Mouse (Mus musculus): ENCODE measurements around the gene Sun2.
A peak's percentile ranks its signal among the peaks of the same experiment; 100 is the strongest.

The Sun2 gene

GRCm38 (mm10) chr15:79741921-79742705 lies at the start of gene Sun2:
Sun2 (minus strand) TSS chr15:79742536.
- peak; percentile 95 to 97 for DNase-seq

GRCm38 (mm10) chr15:79791502-79791901 lies 49.2 kb upstream of the Sun2 start:
- peak; percentile 46 to 84 for DNase-seq

DNA sequence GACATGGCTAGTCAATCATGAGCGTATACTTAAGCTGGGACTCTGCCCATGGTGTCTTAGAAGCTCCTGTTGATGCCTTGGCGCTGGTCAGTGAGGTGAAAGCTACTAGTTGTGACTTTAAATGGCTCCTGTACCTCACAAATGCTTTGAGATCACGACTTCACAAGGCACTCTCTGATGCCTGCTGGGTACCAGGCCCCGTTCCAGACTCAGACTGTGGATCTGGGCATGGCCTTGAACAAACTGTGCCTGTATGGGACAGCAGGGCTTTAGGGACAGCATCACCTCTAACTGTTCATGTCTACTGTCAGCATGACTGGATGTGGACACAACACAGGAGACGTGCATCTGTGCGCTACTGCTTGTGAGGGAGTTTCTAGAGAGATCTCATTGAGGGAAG lies 48.6 kb upstream of the Sun2 start:
- DNase-seq = no peak

DNA sequence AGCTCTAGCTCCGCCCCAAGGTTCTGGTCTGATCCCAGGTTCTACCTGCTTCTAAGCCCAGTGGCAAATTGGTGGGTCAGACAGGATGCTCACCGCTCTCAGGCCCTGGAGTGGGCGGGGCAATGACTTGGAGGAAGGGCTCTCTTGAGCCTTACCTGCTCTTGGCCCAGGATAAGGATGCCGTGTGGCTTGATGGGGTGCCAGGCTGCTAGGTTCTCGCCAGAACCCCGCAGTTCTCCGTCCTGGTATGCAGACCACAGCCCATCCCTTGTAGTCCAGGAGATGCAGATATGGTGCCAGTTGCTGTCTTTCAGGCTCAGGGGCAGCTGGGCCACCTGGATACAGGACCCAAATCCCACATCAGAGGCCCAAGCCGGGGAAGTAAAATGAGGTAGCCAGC lies 47.8 kb upstream of the Sun2 start:
- DNase-seq = no peak

DNA sequence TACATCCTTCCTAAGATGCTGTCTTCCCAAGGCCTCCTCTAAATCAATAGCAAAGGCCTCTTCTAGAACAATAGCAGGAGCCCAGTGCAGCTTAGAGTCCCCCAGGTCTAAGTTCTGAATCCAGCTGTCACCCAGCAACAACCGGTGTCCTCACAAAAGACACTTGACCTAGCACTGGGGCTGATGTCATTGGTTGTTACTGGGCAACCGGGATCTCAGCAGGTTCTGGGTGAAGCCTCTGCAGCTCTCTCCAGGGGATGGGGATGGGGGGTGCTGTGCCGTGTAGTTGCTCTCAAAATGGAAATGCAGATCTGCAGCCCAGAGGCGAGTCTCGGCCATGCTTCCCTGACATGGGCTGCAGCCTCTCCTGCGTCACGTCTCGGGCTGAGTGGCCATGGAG lies 45.5 kb upstream of the Sun2 start:
- DNase-seq = no peak

- no peak for DNase-seq
Observed at GRCm38 (mm10) chr15:79785056-79785455, 42.7 kb upstream of the Sun2 start.

DNA sequence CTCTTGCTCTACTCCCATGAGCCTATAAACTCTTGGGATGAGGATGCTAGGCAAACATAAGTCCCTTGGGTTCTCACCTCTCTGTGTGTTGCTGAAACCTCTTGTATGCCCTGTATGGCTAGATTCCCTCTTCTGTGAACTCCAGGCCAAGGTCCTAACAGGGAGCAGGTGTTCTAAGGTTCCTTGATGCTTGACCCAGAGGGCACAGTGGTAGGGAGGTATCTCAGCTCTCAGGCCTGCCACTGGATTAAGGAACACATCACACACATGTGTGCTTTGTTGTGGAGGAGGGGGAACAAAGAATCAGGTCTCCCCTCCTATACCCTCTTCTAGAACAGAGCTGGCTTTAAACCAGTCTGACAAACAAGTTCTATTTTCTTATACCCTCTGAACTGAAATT lies 35.4 kb upstream of the Sun2 start, which contains the start of gene Dnal4:
Gene Dnal4 (minus strand): TSS at position 101 of the 400 bp plus-strand sequence.
- DNase-seq = no peak

DNA sequence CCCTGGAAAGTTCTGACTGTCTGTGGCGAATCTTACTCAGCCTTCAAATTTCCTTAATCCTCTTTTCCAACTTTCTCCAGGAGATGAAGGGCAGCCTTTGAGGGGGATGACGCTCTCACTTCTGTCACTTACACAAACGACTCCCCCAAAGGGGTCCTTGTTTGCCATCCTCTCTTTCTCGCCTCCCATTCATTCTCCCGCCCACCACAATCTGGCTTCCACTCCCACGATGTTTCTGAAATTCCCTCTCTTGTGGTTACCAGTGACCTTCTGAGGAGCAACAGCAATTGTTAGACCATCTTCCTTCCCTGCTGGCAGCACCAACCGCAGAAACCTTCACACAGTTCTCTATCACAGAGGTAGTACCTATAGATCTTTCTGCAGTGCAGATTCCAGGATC lies 33.3 kb upstream of the Sun2 start:
- no peak for DNase-seq

DNA sequence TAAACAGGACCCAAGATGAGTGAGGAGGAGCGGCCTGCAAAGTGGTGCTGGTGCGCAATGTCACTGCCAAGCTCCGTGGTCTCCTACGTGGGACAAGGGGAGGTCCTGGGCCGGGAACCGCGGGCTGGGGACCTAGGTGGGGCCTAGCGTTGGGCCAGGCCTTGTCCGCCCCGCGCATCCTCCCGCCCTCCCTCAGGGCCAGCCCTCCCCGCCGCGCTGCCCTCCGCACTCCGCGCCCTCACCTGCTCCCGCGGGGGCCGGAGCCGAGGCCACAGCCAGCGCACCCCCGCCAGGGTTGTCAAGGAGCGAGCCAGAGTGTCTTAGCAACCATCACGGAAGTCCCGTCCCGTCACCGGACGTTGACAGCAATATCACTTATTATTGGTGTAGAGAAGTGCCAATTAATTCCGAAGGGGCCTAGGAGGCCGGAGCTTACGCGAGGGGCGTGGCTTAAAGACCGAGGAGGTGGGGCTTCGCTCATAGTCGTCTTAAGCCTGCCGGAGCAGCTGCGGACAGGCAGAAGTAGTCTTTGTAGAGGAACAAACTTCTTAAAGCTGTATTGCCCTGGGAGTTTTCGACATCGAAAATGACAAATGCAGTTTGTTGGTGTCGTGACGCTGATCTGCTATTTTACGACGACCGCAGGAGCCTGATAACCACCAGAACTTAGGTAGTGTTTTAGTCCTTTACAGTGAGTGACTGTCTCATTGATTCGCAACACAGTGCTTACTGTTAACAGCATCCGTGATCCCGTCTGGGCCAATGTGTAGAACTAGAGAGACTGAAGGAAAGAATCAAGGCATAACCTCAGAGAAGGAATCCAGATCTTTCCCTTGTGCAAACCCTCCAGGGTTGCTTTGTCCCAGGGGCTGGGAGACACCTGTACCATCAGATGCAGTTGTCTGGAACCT lies 32.0 kb upstream of the Sun2 start:
- peak; percentile 98 to 99 for DNase-seq

DNA sequence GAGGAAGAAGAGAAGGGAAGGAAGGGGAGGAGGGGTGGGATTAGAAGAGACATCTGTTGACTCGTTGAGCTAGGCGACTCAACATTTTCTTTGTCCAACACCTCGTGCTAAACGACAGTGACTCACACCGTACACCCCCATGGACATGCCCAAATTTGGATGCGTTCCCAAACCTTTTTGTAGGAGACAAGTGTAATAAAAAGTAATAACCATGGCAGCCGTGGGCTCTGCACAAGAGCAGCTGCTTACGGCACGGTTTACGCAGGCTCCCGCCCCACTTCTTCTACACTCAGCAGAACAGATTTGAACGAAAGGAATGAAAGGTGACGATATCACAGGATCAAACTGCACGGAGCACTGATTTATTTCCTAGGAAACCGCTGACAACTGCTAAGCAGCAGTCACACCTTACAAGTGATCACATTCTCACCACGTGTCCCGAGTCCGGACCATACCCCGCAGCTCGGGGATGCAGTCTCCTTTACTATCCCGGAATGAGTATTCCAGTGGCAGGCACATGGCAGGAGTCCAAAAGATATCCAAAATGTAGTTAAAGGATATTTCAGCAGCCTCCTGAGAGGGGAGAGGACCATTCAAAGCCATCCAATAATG lies 28.4 kb upstream of the Sun2 start:
- no peak for DNase-seq

- DNase-seq = no peak
Observed at GRCm38 (mm10) chr15:79768302-79768701, 26.0 kb upstream of the Sun2 start.

DNA sequence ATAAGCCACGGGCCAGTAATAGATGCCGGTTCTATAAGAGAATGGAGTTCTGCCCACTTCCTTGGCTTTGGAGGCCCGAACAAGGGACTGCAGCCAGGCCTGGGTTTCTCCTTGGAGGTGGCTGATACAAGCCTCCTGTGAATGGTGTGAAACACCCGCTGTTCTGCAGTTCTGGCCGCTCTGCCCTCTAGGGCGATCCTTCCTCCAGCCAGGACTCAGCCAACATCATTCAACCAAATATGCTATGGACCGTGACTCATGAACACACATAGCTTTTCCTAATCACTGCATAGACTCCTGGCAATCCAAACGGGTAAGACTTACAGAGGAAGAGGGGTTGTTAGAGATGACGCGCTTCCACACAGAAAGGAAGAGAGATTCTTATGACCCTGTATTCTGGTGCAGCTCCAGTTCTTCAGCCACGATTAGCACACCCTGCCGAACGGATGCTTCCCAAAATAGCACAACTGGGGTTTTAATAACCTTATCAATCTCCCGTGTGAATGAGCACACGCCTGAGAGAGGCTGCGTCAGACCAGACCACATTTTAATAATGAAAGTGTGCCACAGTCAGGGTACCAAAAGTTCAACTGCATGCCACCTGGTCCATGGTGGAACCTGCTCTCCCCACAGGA lies 25.1 kb upstream of the Sun2 start:
- no peak for DNase-seq

- no peak for DNase-seq
Observed at GRCm38 (mm10) chr15:79766586-79767071, 24.3 kb upstream of the Sun2 start.

- DNase-seq = no peak
Observed at GRCm38 (mm10) chr15:79766168-79766567, 23.8 kb upstream of the Sun2 start.

DNA sequence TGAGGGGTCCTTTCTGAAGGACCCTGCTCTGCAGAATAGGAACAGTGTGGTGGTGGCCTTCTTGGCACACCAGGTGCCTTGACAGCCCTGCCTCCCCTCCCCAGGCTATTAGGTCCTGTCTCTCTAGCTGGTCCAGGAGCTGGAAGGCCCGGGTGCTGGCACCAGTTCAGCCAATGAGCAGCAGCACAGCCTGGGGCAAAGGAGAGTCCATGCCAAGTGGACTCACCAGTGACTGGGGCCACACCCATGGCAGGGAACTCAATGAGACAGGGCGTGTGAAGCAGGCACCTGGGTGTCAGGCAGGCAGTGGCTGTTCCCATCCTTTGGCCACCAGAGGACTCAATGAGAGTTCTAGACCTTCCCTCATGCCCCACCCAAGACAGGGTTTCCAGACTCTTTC lies 23.0 kb upstream of the Sun2 start:
- peak; percentile 83 to 88 for DNase-seq

- no peak for DNase-seq
Observed at GRCm38 (mm10) chr15:79764539-79765267, 22.4 kb upstream of the Sun2 start.

- DNase-seq = no peak
Observed at GRCm38 (mm10) chr15:79763601-79764246, 21.4 kb upstream of the Sun2 start.

DNA sequence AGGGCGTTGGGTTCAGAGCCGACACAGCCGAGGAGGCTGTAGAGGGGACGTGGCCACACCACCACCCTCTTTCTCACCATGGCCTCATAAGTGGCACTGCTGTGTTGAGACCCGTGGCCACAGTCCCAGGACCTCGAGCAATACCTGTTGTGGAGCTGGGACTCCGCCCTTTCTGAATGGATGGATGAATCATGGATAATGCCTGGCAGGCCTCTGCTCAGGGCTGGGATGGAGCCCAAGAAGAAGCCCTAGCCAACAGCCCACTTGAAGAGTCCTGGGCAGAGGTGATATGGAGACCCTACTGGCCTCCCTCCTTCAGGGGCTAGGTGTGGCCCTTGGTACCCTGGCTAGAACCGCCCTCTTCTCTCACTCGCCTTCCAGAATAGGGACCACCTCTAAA lies 20.7 kb upstream of the Sun2 start:
- no peak for DNase-seq

GRCm38 (mm10) chr15:79760956-79761355 lies 18.6 kb upstream of the Sun2 start:
- no peak for DNase-seq

DNA sequence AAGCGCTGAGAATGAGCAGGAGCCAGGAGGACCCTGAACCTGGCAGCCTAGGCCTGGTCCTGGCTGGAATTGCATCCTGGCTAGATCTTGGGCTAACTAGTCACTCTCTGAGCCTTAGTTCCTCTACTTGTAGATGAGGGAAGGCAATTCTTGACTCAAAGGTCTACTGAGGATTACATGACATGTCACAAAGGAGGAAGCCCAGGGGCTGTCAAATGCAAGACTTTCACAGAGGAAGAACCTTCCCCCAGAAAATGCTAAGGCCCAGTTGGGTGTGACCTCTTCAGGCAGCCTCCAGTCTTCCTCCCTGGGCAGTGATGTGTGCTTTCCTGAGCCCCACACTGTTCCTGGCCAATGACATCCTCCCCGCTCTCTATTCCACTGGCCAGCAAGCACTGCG lies 14.8 kb upstream of the Sun2 start:
- no peak for DNase-seq

- no peak for DNase-seq
Observed at GRCm38 (mm10) chr15:79755977-79756625, 13.8 kb upstream of the Sun2 start.
